Mouse (Mus musculus): ENCODE measurements at regions not wholly inside any gene's neighbourhood (a gene's known extent, or its start where the extent isn't known, plus 50 kb on each side); places are given as distances from the start of the nearest gene placed in this dataset.

DNA sequence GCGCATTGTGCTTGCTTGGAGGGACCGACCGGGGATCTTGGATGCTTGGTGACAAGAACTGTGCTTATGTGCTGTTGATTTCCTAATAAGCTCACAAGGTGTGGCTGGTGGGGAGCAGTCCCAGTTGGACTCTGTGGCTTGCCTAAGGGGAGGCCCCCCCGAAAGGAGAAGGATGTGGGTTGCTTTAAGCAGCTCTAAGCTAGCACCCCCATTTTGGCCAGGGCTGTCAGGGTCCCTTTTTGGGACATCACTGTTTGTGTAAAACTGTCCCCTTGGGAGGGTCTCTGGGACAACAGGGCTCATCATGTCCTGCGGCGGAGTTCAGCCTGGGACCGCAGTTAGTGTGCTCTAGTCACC is 51.4 kb upstream of the Eef2kmt start:
- no peak for DNase-seq (ENCODE audit: low read depth in 2 of 2, low spot score in 2 of 2)

DNA sequence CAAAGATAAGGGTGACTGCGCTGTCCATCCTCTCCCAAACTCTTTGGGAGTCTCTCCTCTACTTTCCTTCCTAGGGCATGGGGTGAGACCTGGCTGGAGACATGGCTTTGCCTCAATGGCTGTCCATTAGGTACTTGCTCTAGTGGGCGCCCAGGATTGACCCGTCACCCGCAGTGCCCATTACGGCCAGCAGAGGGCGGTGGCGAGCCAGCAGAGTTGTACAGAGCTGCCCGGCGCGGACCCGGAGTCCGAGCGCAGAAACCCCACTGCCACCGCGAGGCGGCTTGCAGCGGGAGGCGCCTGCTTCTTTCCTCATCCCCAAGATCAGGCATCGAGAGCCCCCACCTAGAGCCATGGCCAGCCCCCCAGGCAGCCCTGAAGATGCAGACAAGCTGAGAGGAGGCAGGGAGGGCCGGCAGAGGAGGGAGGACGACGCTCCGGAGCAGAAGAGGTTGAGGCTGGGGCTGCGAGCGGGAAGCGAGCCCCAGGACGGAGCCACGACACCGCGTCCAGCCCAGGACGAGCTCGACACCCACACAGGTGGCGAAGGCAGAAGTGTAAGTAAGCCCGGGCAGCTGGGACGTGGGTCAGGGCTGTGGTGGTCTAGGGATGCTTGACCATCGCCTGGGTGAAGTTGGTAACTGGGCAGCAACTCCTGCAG is 50.9 kb upstream of the Eef2kmt start:
- DNase-seq (ENCODE audit: low read depth in 2 of 2, low spot score in 2 of 2): peak; percentile 86 to 88

Measured in CD8-positive naive resting alpha-beta T cell, adult 2 months (primary cell).